Mouse (Mus musculus) hindbrain, postnatal 0 days (tissue): ENCODE results near the gene Zfp763. TPM values are rescaled to one million over a fixed set of nuclear protein-coding genes. Genes with fewer than 3 reads are reported as not detected.
A peak's percentile ranks its signal among the peaks of the same experiment; 100 is the strongest.

Experiments
- ATAC-seq: fragments of 200-750 bp; cut with Nextera tagmentation; 2 replicates; pipeline ENCODE4 v1.8.0; 2017; ENCODE audit warnings: mild to moderate bottlenecking, moderate TSS enrichment, moderate library complexity
- DNase-seq: peaks from one replicate; pipeline ENCODE4 v3.0.0-alpha.2; 2015; ENCODE audit warnings: low spot score
- H3K27ac ChIP-seq: fragments of 300-500 bp; sonication (generic); 2 replicates; pipeline ENCODE4 v1.5.1; 2014; ENCODE audit warnings: mild to moderate bottlenecking
- H3K27me3 ChIP-seq: fragments of 300-500 bp; sonication (generic); 2 replicates; pipeline ENCODE4 v1.6.1; 2014; ENCODE audit warnings: low read length, mixed read lengths; ENCODE audit not compliant: insufficient read depth
- H3K36me3 ChIP-seq: fragments of 300-500 bp; sonication (generic); 2 replicates; pipeline ENCODE4 v1.6.1; 2014; ENCODE audit warnings: low read length, mixed read lengths; ENCODE audit not compliant: insufficient read depth
- H3K4me1 ChIP-seq: fragments of 300-500 bp; sonication (generic); 2 replicates; pipeline ENCODE4 v1.6.1; 2014; ENCODE audit warnings: antibody characterized with exemption, low read length, mixed read lengths; ENCODE audit not compliant: insufficient read depth
- H3K4me2 ChIP-seq: fragments of 300-500 bp; sonication (generic); 2 replicates; pipeline ENCODE4 v1.6.1; 2014; ENCODE audit warnings: low read depth, mild to moderate bottlenecking, low read length, moderate library complexity, mixed read lengths
- H3K4me3 ChIP-seq: fragments of 300-500 bp; sonication (generic); 2 replicates; pipeline ENCODE4 v1.5.1; 2014; ENCODE audit warnings: low read length
- H3K9ac ChIP-seq: fragments of 300-500 bp; sonication (generic); replicated peaks from 2 replicates; pipeline ENCODE4 v1.6.1; 2014; ENCODE audit warnings: mild to moderate bottlenecking, low read length, moderate library complexity, mixed read lengths
- H3K9me3 ChIP-seq: fragments of 300-500 bp; sonication (generic); 2 replicates; pipeline ENCODE4 v1.6.1; 2016; ENCODE audit warnings: low read length, mixed read lengths
- CTCF ChIP-seq: IDR thresholded peaks from 2 replicates; pipeline ENCODE4 v1.5.1; 2016; ENCODE audit warnings: antibody characterized with exemption, control low read depth, low read depth
- WGBS: fragments of 180-500 bp; shearing (Covaris S2); extraction: QIAGEN DNeasy Blood & Tissue Kit; methylation state at CpG from one replicate; pipeline ENCODE4 v1.1.7; 2014; 5-methylcytosine and 5-hydroxymethylcytosine counted together
- polyA plus RNA-seq: library from polyadenylated mRNA; unstranded; fragments of >200 nt; fragmentation: Nextera tagmentation; extraction: Ambion mirVana; gene quantifications from 2 replicates; pipeline ENCODE4 v1.2.1, GENCODE M21; 2015
- total RNA-seq: library from RNA; depleted of rRNA; stranded (reverse); fragments of >200 nt; gene quantifications from 2 replicates; pipeline ENCODE4 v1.2.3, GENCODE M21; 2014; rRNA removed

Zfp763 gene
- total and polyA plus RNA-seq, 2 experiments from 2014 or later, result 10.8 to 16.7 TPM

- peaks cover 18% of the 10 kb centered on the region for H3K36me3 ChIP-seq
- TF ChIP-seq CTCF, result no peak
- H3K4me2 ChIP-seq, result no peak overlapping the region
- ATAC-seq, result no peak
- DNase-seq, result no peak
- H3K9ac ChIP-seq, result no peak overlapping the region
- H3K4me3 ChIP-seq, result no peak overlapping the region
- no peaks in the 10 kb centered on the region for H3K27me3 ChIP-seq
- peaks cover 4% of the 10 kb centered on the region; the same call in 1 of the 2 replicates for H3K9me3 ChIP-seq
- no peaks in the 10 kb centered on the region for H3K4me1 ChIP-seq
- WGBS, result 50% methylated on average over 9 of the region's 9 CpGs
- H3K27ac ChIP-seq, result no peak overlapping the region
Measured at GRCm38 (mm10) chr17:33008337-33008736, 24.9 kb downstream of the Zfp763 start.

- Histone ChIP-seq H3K4me3 (no peak overlapping the region), H3K9ac (no peak overlapping the region), H3K9me3 (peaks cover 14% of the 10 kb centered on the region), H3K27ac (no peak overlapping the region), H3K4me1 (peaks cover 7% of the 10 kb centered on the region; the same call in 1 of the 2 replicates), H3K4me2 (no peak overlapping the region), H3K36me3 (peaks cover 26% of the 10 kb centered on the region), H3K27me3 (no peaks in the 10 kb centered on the region)
- no peak for TF ChIP-seq CTCF
- ATAC-seq (no peak), DNase-seq (no peak)
- WGBS, result 94% methylated on average over 2 of the region's 2 CpGs
Measured at GRCm38 (mm10) chr17:32998492-32998891, 34.7 kb downstream of the Zfp763 start.

GRCm38 (mm10) chr17:32992699-32993474, 40.3 kb downstream of the Zfp763 start, which contains the start of gene Zfp952:
TSS of gene Zfp952 (plus strand) at chr17:32993129.
- Histone ChIP-seq H3K4me3 (peak within 1 kb of the TSS; percentile 80), H3K36me3 (peaks cover 6% of the 10 kb centered on the region; the same call in 1 of the 2 replicates), H3K4me2 (peak within 1 kb of the TSS; percentile 83), H3K9ac (peak within 1 kb of the TSS; percentile 85), H3K9me3 (peaks cover 2% of the 10 kb centered on the region; the same call in 1 of the 2 replicates), H3K27me3 (no peaks in the 10 kb centered on the region), H3K4me1 (peaks cover 10% of the 10 kb centered on the region; the same call in 1 of the 2 replicates), H3K27ac (peak within 1 kb of the TSS; percentile 93)
- peak; percentile 94 for DNase-seq
- ATAC-seq, result peak; percentile 99
- TF ChIP-seq CTCF, result no peak; the same call in 1 of the 2 replicates
- WGBS, result under 1% methylated on average over 21 of the region's 21 CpGs

GRCm38 (mm10) chr17:32991965-32992698, 41.1 kb downstream of the Zfp763 start:
- ATAC-seq (no peak), DNase-seq (peak; percentile 18)
- Histone ChIP-seq H3K4me1 (peaks cover 10% of the 10 kb centered on the region; the same call in 1 of the 2 replicates), H3K9me3 (peaks cover 2% of the 10 kb centered on the region; the same call in 1 of the 2 replicates), H3K27me3 (no peaks in the 10 kb centered on the region), H3K4me3 (peak overlapping the region; percentile 80), H3K36me3 (peaks cover 6% of the 10 kb centered on the region; the same call in 1 of the 2 replicates), H3K4me2 (peak overlapping the region; percentile 83), H3K27ac (0 out of 2 replicates have a peak overlapping the region, but pooled peaks have one; percentile 93), H3K9ac (peak overlapping the region; percentile 85)
- TF ChIP-seq CTCF, result peak; percentile 31
- 69% methylated on average over 12 of the region's 12 CpGs for WGBS

GRCm38 (mm10) chr17:32986301-32986700, 46.9 kb downstream of the Zfp763 start:
- DNase-seq (no peak), ATAC-seq (no peak)
- no peaks in the 10 kb centered on the region for H3K9me3 ChIP-seq
- no peaks in the 10 kb centered on the region; the same call in 1 of the 2 replicates for H3K36me3 ChIP-seq
- H3K27me3 ChIP-seq, result no peaks in the 10 kb centered on the region
- H3K27ac ChIP-seq, result no peak overlapping the region
- no peak overlapping the region for H3K4me3 ChIP-seq
- TF ChIP-seq CTCF, result no peak
- no peak overlapping the region for H3K9ac ChIP-seq
- H3K4me2 ChIP-seq, result no peak overlapping the region
- H3K4me1 ChIP-seq, result no peaks in the 10 kb centered on the region
- WGBS, result 74% methylated on average over 4 of the region's 4 CpGs

- H3K4me3 ChIP-seq, result no peak overlapping the region
- H3K27ac ChIP-seq, result no peak overlapping the region
- H3K27me3 ChIP-seq, result no peaks in the 10 kb centered on the region
- no peak overlapping the region for H3K4me2 ChIP-seq
- no peak for TF ChIP-seq CTCF
- DNase-seq, result no peak
- no peaks in the 10 kb centered on the region for H3K9me3 ChIP-seq
- H3K4me1 ChIP-seq, result no peaks in the 10 kb centered on the region
- H3K9ac ChIP-seq, result no peak overlapping the region
- no peak for ATAC-seq
- peaks cover 26% of the 10 kb centered on the region for H3K36me3 ChIP-seq
- WGBS, result 92% methylated on average over 4 of the region's 4 CpGs
Measured at GRCm38 (mm10) chr17:32981361-32981760, 51.8 kb downstream of the Zfp763 start.

Other genes with a start within 250 kb of the Zfp763 start
- 29.2 and 34.0 TPM in 2 replicates for gene Zfp871, start 245.1 kb downstream of the Zfp763 start, total RNA-seq
- 42.1 and 44.4 TPM in 2 replicates for gene Zfp871, start 245.1 kb downstream of the Zfp763 start, polyA plus RNA-seq
- 13.1 and 15.7 TPM in 2 replicates for gene Zfp811, start 223.5 kb downstream of the Zfp763 start, total RNA-seq
- gene Zfp811, start 223.5 kb downstream of the Zfp763 start, polyA plus RNA-seq, result 19.8 and 19.9 TPM in 2 replicates
- 12.2 and 15.3 TPM in 2 replicates for gene Zfp799, start 203.1 kb downstream of the Zfp763 start, total RNA-seq
- 12.4 and 14.8 TPM in 2 replicates for gene Zfp799, start 203.1 kb downstream of the Zfp763 start, polyA plus RNA-seq
- gene Zfp870, start 141.8 kb downstream of the Zfp763 start, total RNA-seq, result 5.9 and 6.4 TPM in 2 replicates
- gene Zfp870, start 141.8 kb downstream of the Zfp763 start, polyA plus RNA-seq, result 4.8 and 5.0 TPM in 2 replicates
- gene Cyp4f14, start 116.1 kb downstream of the Zfp763 start, total RNA-seq, result 0.78 and 1.3 TPM in 2 replicates
- gene Cyp4f14, start 116.1 kb downstream of the Zfp763 start, polyA plus RNA-seq, result 0.64 and 0.88 TPM in 2 replicates
- gene Cyp4f13, start 86.0 kb downstream of the Zfp763 start, total RNA-seq, result 9.3 and 15.2 TPM in 2 replicates
- 11.1 and 16.0 TPM in 2 replicates for gene Cyp4f13, start 86.0 kb downstream of the Zfp763 start, polyA plus RNA-seq
- 3.8 and 5.9 TPM in 2 replicates for gene Zfp472, start 67.6 kb downstream of the Zfp763 start, total RNA-seq
- gene Zfp472, start 67.6 kb downstream of the Zfp763 start, polyA plus RNA-seq, result 6.4 and 6.5 TPM in 2 replicates
- 8.7 and 9.9 TPM in 2 replicates for gene Zfp952, start 40.3 kb downstream of the Zfp763 start, total RNA-seq
- gene Zfp952, start 40.3 kb downstream of the Zfp763 start, polyA plus RNA-seq, result 10.8 and 11.7 TPM in 2 replicates
- gene 4921501E09Rik, start 34.7 kb upstream of the Zfp763 start, total RNA-seq, result not detected in 2 replicates
- not detected in 2 replicates for gene 4921501E09Rik, start 34.7 kb upstream of the Zfp763 start, polyA plus RNA-seq
- gene Zfp563, start 55.9 kb upstream of the Zfp763 start, total RNA-seq, result 9.7 and 11.6 TPM in 2 replicates
- 10.3 and 11.8 TPM in 2 replicates for gene Zfp563, start 55.9 kb upstream of the Zfp763 start, polyA plus RNA-seq
- 0.05 TPM in 1 of 2 replicates, not detected in the other for gene Morc2b, start 106.3 kb upstream of the Zfp763 start, total RNA-seq
- 0.54 and 0.63 TPM in 2 replicates for gene Morc2b, start 106.3 kb upstream of the Zfp763 start, polyA plus RNA-seq
- gene Olfr55, start 135.0 kb upstream of the Zfp763 start, total RNA-seq, result not detected in 2 replicates
- gene Olfr55, start 135.0 kb upstream of the Zfp763 start, polyA plus RNA-seq, result not detected in 2 replicates
- not detected in 2 replicates for gene Olfr239, start 157.9 kb upstream of the Zfp763 start, total RNA-seq
- gene Olfr239, start 157.9 kb upstream of the Zfp763 start, polyA plus RNA-seq, result not detected in 2 replicates
- 0.21 and 1.2 TPM in 2 replicates for gene Olfr1564, start 188.3 kb upstream of the Zfp763 start, total RNA-seq
- gene Olfr1564, start 188.3 kb upstream of the Zfp763 start, polyA plus RNA-seq, result not detected in 2 replicates
- 13.4 and 14.2 TPM in 2 replicates for gene Zfp955a, start 221.7 kb upstream of the Zfp763 start, total RNA-seq
- 17.1 and 18.5 TPM in 2 replicates for gene Zfp955a, start 221.7 kb upstream of the Zfp763 start, polyA plus RNA-seq
- not detected in 2 replicates for gene Olfr63, start 231.3 kb upstream of the Zfp763 start, total RNA-seq
- gene Olfr63, start 231.3 kb upstream of the Zfp763 start, polyA plus RNA-seq, result 0.03 TPM in 1 of 2 replicates, not detected in the other